Mouse (Mus musculus) kidney, postnatal 36 days (tissue): ENCODE measurements around the gene Sdhc.
"Not testable (repeated sequence)": the region's sequence is repeated elsewhere in the genome, so short reads cannot be mapped to it uniquely, and the experiment has no call there.

ENCODE experiments used
- DNase-seq, 2 experiments: peaks; one replicate each; pipeline ENCODE4 v3.0.0; 2021 to 2022; ENCODE audit warnings: mixed read lengths in 2 of 2

Sdhc gene

GRCm38 (mm10) chr1:171078419-171078818, 72.0 kb downstream of the Sdhc start:
- not testable (repeated sequence) for DNase-seq

GRCm38 (mm10) chr1:171077955-171078354, 72.4 kb downstream of the Sdhc start:
- peak; percentile 42 to 51 for DNase-seq

GRCm38 (mm10) chr1:171077192-171077591, 73.2 kb downstream of the Sdhc start:
- not testable (repeated sequence) for DNase-seq
